Mouse (Mus musculus) frontal cortex, postnatal 10 days (tissue): ENCODE results near the gene Gm5861.
A peak's percentile ranks its signal among the peaks of the same experiment; 100 is the strongest.
"Not testable (repeated sequence)": the region's sequence is repeated elsewhere in the genome, so short reads cannot be mapped to it uniquely, and the experiment has no call there.

ENCODE experiments used
- DNase-seq, 2 experiments: peaks; one replicate each; pipeline ENCODE4 v3.0.0; 2022; ENCODE audit warnings: low spot score in 2 of 2, mixed read lengths in 1 of 2

The Gm5861 gene

DNA sequence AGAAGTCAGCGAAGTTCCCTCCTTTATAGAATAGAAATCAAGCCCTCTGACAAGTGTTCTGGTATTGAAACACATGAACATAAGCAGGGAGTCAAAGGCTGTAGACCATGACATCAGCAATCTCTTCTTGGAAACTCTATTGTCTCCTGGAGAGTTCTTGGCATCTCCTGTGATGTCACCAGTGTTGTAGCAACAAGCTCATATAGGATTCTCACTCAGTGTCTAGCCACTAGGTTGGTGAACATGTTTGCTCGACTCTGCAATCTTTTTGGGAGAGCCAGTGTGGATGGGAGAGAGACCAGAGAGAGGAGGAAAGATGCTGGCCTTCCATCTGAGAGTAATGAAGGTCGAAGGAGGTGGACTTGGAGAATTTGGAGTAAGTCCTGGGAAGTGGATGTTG, at the start of gene Gm5861:
Gm5861 (plus strand) TSS at position 301 of the 400 bp plus-strand sequence.
- DNase-seq: not testable (repeated sequence)

GRCm38 (mm10) chr5:11138031-11138430, 44.8 kb upstream of the Gm5861 start:
- DNase-seq: peak in 1 of 2 experiments; percentile 4
